Mouse (Mus musculus): ENCODE measurements around the gene Rgl1.

Rgl1 gene

DNA sequence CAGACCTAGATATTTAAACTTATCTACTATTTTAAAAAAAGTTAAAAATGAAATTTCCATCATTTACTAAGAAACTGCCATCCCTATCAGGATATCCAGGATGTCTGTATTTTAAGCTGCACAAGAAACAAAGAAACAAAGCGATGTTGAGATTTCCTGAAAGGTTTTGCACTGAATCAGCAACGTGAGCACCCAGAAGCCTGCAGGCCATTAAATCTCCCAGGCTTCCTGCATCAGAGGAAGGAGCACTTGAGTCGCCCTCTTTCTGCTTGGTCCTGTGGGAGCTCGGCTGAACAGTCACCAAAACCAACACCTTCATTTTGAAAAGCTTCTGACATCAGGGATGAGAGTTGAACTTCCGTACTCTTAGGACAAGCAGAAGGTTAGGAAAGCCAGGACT lies 187.2 kb downstream of the Rgl1 start:
- DNase-seq, result peak; percentile 49

DNA sequence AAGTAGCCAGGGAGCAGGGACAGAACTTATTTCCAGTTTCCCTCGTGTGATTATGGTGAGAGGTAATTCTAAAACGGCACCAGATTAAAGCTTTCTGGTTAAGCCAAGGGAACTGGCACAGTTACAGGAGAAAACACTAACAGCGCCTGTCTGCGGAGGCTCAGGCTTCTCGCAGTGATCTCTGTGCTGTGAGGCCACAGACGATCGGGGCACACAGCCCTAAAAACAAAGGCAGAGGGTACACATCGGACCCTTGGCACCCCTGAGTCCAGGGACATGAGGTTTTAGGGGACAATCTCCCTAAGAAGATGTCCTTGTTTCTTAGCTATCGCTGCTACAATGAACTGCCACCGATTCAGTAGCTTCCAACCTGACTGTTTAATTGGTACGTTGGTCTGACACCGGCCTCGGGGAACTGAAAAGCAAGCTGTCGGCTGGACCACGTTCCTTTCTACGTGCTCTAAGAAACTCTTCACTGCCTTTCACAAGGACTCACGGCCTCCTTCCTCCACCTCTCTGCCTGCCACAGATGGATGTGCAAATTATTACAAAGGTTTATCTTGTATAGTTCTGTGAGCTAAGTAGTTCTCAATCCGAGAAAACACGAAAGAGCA lies 187.9 kb downstream of the Rgl1 start:
- no peak for DNase-seq

DNA sequence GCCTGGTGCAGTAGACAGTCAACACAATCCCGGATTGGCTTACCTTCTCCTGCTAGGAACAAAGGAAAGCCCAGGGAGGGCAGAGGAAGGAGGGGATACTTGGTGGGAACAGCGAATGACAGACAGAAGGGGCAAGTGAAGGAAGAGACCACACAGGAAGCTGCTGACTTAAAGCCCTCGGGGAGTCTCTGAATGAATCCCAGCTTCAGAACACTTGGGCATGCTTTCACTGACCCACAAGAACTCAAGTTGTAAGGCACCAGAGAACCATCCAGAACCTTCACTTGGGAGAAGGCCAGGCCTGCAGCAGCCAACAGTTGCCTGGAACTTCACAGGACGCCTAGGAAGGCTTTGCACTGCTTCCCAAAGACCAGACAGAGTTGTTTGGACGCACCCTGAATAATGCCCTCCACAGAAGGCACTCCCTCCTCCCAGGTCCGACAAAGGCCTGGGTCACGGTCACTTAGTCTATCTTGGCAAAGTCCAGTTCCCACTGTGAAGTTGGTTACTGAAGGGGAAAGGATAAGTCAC lies 189.5 kb downstream of the Rgl1 start:
- DNase-seq, result peak; percentile 86

DNA sequence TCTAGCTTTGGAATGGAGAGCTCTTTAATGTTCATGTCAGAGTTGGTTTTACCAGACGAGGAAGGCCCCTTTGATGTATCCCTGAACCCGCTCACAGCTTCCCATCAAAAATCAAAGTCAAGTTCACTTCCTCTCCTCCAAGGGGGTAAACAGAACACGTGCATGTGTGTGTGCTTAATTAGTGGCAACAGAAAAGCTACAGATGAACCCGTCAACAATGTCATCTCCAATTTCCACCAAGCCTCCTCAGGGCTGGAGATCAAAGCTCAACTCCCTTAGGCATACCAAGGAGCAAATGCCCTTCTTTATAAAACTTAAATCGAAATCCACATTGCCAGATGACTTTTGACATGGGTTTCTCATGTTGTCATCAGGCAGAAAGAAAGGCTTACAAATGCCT lies 191.1 kb downstream of the Rgl1 start:
- no peak for DNase-seq

DNA sequence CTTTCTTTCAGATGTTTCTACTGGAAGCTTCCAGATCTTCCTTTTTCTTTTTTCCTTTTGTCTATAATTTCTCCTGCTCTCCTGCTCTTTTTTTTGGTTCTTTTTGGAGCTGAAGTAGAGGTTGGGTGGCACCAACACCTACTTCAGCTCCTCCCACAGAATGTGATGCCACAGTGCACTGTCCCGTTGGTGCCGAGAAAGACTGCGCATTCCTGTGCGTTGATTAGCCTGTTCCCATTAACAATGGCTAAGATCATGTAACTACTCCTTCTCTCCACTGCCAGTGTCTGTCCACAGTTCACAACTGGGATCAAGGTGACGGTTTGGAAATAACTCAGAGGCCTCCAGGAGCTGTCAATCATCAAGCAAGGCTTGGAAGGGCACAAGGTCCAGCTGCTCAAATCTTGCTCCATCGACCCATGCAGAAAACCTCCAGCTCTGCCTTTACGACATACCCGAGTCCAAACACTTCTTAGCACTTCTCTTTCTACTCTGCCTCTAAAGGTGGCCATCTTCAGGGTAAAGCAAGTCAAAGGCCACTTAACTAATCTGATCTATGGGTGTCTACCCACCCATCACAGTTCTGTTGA lies 192.6 kb downstream of the Rgl1 start:
- DNase-seq, result peak; percentile 85

DNA sequence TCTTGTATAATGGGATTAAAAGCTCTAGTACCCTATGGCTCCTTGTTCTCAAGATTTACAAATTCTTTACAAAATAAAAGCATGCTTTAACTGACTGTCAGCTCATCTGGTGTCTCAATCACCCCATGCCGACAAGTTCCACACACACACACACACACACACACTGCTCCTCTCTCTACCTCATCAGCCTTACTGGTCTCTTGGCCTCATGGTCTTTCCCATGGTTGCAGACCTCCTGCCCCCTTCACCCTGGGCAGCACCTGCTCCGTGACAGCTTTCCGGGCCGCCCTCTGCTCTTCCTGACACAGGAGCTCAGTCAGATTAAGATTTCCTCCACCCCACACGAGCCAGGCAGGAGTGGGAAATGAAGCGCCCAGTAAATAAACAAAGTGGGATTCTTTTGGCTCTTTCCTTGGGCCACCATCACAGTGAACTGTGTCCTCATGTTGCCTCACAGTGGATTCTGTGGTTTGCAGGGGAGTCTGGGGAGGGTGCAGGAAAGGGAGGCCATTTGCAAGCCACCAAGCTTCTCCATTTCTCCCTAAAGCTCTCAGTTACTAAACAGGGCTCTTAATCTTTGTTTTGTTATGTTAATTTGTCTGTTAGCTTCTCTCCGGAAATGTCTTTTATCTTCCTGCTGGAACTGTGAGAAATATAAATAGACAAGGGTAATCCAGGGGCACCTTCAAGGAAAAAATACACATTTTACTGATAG lies 193.2 kb downstream of the Rgl1 start:
- DNase-seq, result no peak

DNA sequence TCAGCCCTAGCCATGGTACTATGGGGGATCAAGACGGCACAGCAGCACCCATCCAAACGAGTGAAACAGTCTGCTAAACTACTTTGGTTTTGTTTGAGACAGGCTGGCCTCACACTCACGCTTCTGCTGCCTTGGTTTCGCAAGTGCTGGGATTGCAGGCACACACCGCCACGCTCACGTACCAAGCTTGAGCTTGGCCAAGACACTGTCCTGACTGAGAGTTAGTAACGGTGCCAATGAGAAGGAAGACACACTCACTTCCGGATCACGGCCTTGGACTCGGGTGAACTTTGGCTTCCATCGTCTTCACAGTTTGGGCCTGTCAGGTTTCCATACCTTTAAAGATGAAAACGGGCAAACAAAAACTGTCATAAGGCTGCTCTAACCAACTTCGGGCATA lies 194.8 kb downstream of the Rgl1 start:
- DNase-seq, result no peak

DNA sequence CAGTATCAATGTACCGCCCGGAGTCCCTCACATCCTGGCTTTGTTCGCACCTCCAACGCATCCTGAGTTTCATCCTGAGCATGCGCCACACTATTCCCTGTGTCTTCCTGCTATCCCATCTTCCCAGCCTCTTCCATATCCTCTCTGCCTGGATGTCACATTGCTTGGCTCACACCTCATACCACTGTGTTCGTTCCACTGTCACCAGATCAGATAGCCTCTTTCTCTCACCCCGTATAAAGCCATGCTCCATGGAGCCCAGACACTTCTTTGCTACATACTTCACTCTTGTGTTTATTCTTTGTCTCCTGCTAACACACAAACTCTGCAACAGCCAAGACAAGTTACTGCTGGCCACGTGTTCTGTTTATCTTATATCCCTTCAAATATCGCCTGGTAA lies 195.5 kb downstream of the Rgl1 start:
- DNase-seq, result no peak

DNA sequence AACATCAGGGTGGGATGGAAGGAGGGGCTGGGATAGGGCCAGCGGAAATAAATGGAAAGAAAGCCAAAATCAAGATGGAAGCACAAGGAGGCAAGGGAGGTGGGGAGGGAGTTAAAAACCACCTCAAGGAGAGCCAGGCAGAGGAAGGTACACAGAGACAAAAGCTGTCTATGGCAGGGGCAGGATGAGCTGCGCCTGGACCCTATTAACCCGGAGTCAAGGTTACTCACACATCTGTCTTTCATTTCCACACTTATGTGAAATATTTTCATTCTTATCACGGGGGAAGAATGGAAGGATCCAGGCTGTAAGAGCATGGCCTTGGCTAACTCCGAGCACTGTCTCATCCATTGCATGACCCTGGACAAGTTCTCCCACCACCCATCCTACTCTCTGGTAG lies 202.9 kb downstream of the Rgl1 start:
- DNase-seq, result no peak

DNA sequence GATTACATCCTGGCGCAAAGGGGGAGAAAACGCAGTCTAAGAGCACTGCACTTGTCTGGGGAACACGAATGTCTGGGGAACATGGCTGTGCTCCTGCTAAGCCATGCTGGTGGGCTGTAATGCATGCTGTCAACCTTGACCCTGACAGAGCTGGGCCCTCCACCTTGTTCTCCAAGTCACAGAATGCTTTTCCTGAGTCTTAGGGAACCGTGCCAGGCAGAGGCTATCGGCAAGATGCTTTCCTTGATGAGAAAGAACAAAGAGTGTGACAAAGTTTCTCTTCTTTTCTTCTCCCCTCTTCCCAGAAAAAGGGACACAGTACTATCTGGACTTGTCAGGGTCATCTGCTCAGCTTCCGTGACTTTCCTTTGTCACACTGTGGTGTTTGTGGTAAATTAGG lies 203.3 kb downstream of the Rgl1 start:
- no peak for DNase-seq

DNA sequence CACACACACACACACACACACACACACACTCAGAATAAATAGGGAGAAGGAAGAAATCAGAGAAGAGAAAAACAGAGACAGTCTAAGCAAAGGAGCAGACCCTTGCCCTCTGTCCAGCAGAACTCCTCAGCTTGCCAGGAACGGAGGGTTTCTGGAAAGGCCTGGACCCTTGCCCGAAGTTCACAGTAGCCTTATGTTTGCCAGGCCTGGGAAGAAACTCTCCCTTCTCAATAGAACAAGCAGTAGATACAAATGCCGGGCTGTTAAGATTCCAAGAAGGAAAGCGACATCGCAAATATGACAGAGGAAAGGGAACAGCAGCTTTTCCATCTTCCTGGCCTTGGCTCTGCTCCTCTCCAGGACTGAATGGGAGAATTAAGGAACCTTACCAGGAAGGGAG lies 205.7 kb downstream of the Rgl1 start:
- peak; percentile 68 for DNase-seq

DNA sequence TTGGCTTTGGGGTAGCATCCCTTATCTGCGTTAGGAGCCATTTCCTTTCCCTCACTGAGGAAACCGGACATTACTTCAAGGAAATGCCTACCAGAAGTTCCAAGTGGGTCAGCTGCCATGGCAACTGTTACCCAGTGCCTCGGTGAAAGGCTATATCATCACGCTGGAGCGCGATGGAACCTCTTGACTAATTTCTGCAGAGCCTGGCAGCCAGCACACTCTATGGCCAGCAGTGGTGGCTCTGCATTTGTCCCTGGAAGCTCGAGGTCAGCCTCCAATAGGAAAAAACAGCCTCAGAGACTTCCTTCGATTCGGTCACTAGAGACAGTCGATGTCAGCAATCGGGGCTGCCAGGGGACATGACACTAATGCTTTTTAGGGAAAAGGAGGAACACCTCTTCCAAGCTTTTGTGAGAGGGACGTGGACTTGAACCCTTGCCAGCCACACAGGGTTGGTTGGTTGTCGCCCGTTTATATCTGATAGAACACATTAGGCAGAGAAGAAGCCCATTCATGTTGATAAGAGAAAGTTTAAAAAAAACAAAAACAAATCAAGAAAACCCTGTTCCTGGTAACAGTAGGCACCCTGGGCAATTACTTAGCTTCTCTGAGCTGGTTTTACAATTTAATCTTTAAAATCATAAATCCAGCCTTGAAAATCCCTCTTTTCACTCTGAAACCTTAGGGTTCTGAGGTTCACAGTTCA lies 209.4 kb downstream of the Rgl1 start:
- peak; percentile 51 for DNase-seq

DNA sequence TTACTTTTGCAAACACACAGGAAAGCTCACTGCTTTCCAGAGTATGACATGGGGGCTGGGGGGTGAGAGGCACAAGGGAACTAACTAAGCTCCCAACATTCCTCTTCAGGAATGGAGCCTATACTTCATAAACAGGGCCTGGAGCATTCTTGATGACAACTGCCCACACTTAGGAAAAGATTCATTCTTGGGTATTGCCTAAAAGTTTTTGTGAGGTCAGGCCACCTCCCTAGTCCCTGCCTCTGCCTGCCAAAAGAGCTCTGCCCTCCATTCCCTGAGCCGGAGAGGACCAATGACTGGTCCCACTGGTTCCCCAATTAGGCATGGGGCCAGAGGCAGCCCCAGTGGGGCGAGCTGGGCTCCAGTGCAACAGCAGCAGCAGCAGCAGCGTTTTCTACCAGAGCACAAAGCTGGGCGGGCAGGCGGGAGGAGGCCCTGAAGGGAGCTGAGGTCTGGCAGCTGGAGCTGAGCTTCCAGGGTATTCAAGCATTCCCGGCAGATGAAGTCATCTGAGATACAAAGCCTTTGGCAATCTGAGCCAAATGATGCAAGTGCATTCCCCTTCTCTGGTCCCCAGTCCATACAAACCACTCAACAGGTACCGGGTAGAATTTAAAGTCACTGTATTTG lies 210.1 kb downstream of the Rgl1 start:
- peak; percentile 54 for DNase-seq

DNA sequence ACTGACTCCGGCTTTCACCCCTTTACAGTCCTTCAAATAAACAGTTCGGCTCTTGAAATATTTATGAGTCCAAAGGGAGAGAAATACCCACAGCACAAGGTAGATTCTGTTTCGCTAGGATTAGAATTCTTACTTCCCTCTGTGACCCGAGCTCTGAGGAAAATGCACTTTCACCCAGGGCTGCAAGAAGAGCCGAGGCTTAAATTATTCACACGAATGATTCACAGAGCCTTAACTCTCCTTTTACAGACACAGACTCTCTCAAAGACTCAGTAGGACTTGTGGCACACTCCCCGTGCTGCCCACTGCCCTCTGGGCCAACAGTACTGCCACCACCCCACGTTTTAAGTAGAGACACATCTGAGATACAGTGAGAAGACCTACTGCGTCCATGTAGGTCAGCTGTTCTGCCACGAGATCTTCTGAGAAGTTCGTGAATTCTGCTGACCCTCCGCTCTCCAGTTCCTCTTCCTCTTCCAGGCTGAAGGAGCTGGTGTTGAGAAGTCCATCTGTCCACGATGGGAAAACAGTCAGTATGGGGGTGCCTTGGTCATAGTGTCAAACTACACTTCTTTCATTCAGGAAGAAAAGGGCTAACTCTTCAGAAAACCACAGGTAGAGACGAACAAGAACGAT lies 212.1 kb downstream of the Rgl1 start:
- peak; percentile 66 for DNase-seq

DNA sequence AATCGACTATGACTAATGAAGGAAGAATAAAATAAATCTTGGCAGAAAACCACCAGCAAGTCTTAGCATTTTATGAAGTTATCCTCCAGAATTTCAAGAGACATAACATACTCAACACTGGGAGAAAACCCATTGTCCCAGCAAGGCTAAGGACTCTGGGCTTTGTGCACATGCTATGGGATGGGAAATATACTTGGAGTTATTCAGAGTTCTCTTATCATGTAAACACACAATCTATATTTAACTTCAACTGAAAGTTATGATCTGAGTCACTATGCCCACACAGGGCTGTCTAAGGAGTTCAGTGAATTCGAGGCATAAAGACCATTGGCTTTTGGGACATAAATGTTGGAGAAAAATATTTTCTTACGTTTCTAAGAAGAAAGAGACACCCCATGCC lies 215.2 kb downstream of the Rgl1 start:
- no peak for DNase-seq

DNA sequence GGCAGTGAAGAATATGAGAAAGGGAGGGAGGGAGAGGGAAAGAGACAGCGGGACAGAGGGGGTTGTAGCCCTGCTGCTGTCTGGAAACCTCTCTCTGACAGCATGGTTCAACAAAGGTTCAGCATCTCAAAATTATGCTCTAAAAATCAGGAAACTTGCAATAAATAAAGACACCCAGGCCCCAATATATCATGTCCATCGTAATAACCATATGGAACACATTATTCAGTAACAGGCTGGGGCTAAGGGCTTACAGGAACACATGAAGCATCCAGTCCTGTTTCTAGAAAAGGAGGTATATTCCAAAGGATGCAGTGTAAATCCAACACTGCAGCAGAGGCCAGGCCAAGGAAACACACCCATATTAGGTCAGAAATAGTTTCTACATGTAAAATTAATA lies 215.6 kb downstream of the Rgl1 start:
- DNase-seq, result no peak

DNA sequence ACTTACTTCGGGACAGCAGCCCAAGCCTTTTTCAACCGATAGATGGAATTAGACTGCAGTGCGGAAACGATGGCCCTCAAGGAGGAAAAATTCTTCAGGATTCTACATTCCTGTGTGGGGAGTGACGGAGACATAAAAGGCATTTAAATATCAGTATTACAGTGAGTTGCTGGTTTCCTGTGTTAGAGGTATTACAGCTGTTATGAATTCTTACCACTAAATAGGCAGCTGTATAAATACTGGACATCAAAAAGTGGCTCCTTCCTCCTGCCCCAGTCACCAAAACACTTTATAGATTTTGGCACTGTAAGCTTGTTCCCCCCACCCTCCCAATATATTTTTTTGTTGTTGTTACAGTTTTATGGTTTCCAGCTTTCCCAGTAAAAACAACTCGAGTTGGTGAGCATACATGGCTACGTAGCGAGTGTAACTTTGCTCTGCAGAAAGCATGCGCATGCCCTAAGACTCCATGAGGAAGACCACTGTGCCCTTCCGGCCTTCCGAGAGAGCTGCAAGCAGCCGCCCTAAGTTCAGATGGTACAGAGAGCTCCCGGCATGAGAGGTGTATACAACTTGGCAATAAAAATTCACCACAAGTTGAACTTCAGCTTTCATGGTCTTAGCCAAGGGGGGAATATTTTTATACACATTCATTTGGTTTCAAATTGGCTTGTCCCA lies 217.0 kb downstream of the Rgl1 start:
- no peak for DNase-seq

DNA sequence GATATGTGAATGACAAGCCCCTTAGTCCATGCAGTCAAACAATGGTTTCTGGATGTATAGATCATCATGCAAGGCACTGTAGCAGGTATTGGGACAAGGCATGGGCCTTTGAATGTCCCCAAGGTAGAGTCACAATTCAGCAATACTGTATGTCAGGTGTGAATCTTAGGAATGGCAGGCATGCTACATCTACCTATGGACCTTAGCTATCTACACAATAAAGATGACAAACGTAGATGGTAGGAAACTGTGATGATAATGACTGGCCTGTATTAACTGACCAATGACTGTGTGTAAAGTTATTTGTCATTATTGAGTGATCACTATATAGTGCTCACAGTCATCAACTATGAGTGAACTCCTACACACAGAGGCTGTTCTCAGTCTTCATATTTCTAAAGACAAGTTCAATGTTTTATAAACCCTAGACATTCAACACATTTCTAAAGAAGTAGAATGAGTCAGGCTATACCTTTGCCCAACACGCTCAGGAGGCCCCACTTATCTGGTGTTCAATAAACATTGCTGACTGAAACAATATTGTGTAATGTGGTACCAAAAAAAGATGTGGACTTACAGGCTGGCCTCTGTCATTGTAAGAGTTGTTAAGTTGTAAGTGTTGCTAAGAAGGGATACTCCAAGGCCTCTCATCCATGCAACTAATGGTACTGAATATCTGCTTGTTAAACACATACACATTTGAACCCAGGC lies 222.5 kb downstream of the Rgl1 start:
- DNase-seq, result no peak

DNA sequence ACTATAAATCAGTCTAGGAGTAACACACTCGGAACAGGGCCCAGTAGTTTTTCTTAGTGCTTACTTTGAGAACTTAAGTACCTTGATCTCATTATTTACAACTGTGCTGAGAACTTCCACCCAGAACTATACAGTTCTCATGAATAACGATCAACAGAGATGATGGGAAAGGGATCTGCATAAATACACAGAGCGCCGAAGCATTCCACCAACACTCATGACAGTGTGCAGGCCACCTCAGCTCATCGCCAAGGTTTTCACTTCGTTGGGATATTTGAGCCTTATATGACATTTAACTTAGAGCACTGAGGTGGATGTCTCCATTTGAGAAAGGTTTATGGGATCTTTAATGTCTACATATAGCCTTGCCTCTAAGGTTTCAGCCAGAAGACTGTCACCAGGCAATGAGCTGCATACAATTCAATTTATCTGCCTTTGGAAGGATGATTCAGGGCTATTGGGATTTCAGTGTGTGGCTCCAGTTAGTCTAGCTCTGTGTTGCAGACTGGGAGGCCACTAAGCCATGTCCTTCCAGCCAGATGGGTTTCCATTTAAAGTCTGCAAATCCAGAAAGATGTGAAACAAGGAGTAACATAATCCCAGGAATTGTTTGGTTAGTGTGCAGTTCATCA lies 223.3 kb downstream of the Rgl1 start:
- DNase-seq, result no peak

DNA sequence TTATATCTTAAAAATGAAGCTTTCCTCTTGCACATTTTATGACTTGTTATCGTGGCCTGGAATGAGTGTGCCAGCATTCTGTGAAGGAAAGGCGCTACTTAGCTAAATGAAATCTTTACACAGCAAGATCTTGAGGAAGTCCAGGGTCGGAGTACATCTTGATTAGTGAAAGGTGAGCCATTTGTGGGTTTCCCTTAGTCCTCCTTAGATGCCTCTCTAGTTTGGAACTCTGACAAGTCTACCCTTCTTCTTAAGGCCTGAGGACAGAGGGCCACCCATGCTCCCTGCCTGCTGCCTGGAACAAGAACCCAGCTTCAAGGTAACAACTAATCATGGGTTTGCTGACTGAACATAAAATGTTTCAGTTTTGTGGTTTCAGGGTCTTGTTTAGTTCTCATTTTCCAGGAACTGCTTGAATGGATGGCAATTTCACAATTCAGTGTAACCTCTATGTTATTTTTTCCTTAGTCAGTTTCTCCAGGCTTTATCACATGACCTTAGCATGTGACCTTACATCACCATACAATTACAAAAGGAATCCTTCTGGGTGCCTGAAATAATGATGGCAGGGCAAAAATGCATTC lies 225.8 kb downstream of the Rgl1 start:
- DNase-seq, result no peak

DNA sequence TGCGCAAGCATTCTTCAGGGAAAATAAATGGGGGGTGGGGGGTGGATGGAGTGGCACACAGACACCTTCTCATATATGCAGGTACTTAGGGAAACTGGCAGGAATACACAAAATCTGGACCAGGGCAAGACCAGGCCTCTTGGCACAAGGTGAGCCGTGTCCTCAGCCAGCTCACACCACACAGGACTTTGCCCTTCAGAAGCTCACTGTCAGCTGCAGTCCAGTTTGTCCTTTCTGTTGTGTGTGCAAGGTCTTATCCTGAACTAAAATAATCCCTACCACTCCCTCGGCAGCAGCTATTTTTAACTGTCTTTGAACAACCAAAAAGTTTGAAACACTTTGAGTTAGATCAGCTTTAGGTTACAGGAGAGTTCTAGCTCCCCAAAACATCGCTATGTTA lies 227.3 kb downstream of the Rgl1 start:
- peak; percentile 82 for DNase-seq
